Mouse (Mus musculus): ENCODE data around the gene Olfr1240. TPM values are rescaled to one million over a fixed set of nuclear protein-coding genes. Genes with fewer than 3 reads are reported as not detected.

Olfr1240 gene
- not detected in 2 replicates for polyA plus RNA-seq (2014; fragmentation: Nextera tagmentation; extraction: Ambion mirVana)

- H3K27ac ChIP-seq (replicated peaks; ENCODE audit: low read depth, low read length), result no peak within 1 kb of the TSS
- no peak within 1 kb of the TSS for H3K9ac ChIP-seq (ENCODE audit: low read length)
- no peak for DNase-seq (ENCODE audit: low spot score)
- H3K9me3 ChIP-seq (ENCODE audit: control insufficient read depth, low read length), result no peaks in the 10 kb centered on the region
- no peak within 1 kb of the TSS for H3K4me2 ChIP-seq (ENCODE audit: low read depth, severe bottlenecking)
- WGBS, result 78% methylated on average over 3 of the region's 3 CpGs
- ATAC-seq (ENCODE audit: insufficient number of reproducible peaks, low FRiP score, low TSS enrichment, low read depth), result no peak
- no peaks in the 10 kb centered on the region for H3K36me3 ChIP-seq (ENCODE audit: control insufficient read depth, insufficient read depth, low read length)
- no peaks in the 10 kb centered on the region for H3K27me3 ChIP-seq (ENCODE audit: control insufficient read depth, insufficient read depth, low read length)
- no peaks in the 10 kb centered on the region for H3K4me1 ChIP-seq (ENCODE audit: control insufficient read depth, insufficient read depth, low read length)
- H3K4me3 ChIP-seq (ENCODE audit: low read depth, low read length), result no peak within 1 kb of the TSS
Measured at GRCm38 (mm10) chr2:89442900-89443299, at the start of gene Olfr1240. Gene Olfr1240 (minus strand): TSS chr2:89443000.

GRCm38 (mm10) chr2:89487026-89487425 is 44.2 kb upstream of the Olfr1240 start, which contains the start of gene Olfr1241:
Gene Olfr1241 (minus strand): TSS chr2:89487126.
- Histone ChIP-seq H3K9me3 (ENCODE audit: control insufficient read depth, low read length) (no peaks in the 10 kb centered on the region), H3K27me3 (ENCODE audit: control insufficient read depth, insufficient read depth, low read length) (no peaks in the 10 kb centered on the region), H3K27ac (replicated peaks; ENCODE audit: low read depth, low read length) (no peak within 1 kb of the TSS), H3K4me1 (ENCODE audit: control insufficient read depth, insufficient read depth, low read length) (no peaks in the 10 kb centered on the region), H3K4me3 (ENCODE audit: low read depth, low read length) (no peak within 1 kb of the TSS), H3K4me2 (ENCODE audit: low read depth, severe bottlenecking) (no peak within 1 kb of the TSS), H3K36me3 (ENCODE audit: control insufficient read depth, insufficient read depth, low read length) (no peaks in the 10 kb centered on the region), H3K9ac (ENCODE audit: low read length) (no peak within 1 kb of the TSS)
- ATAC-seq (ENCODE audit: insufficient number of reproducible peaks, low FRiP score, low TSS enrichment, low read depth) (no peak), DNase-seq (ENCODE audit: low spot score) (no peak)

DNA sequence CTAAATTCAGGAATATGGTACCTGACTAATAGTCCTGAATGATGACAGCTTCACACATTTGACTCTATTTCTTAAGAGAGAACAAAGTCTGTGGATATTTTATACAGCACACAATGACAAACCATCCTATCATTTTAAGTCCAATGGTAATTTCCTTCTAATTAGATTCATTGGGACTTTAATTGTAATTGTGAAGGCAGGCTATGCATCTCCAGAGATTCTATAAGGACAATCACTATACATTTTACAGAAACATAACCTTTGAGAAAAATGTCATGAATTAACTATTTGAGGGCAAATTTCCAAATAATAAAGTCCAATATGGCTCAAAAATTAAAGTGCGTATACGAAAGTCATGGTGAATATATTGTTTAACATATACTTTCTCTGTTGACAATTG is 22.5 kb downstream of the Olfr1240 start, which contains the start of gene Olfr1239:
Gene Olfr1239, minus strand, starts transcription at position 101 of the 400 bp plus-strand sequence.
- Histone ChIP-seq H3K4me3 (ENCODE audit: low read depth, low read length) (no peak within 1 kb of the TSS), H3K4me1 (ENCODE audit: control insufficient read depth, insufficient read depth, low read length) (no peaks in the 10 kb centered on the region), H3K27me3 (ENCODE audit: control insufficient read depth, insufficient read depth, low read length) (no peaks in the 10 kb centered on the region), H3K9me3 (ENCODE audit: control insufficient read depth, low read length) (no peaks in the 10 kb centered on the region), H3K9ac (ENCODE audit: low read length) (no peak within 1 kb of the TSS), H3K4me2 (ENCODE audit: low read depth, severe bottlenecking) (no peak within 1 kb of the TSS), H3K27ac (replicated peaks; ENCODE audit: low read depth, low read length) (no peak within 1 kb of the TSS), H3K36me3 (ENCODE audit: control insufficient read depth, insufficient read depth, low read length) (no peaks in the 10 kb centered on the region)
- DNase-seq (ENCODE audit: low spot score) (no peak), ATAC-seq (ENCODE audit: insufficient number of reproducible peaks, low FRiP score, low TSS enrichment, low read depth) (no peak)
- WGBS, result 97% methylated on average over 2 of the region's 2 CpGs

DNA sequence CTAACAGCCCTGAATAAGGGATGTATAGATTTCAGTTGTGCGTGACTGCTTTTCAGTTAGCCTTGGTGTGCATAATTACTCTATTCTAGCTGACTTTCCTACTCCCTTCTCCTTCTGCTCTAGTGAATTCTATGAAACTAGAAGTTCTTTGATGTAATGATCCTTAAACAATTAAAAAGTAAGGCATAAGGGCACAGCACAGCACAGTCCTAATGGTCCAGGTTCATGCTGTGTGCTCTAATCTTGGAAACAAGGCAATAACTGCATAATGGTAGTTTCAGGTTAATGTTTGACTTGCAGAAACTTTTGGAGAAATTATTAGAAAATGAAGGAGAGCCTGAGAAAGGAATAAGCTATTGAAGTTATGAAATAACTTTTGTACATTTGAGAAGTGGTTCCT is 28.2 kb downstream of the Olfr1240 start:
- H3K4me3 ChIP-seq (ENCODE audit: low read depth, low read length), result no peak overlapping the region
- H3K27me3 ChIP-seq (ENCODE audit: control insufficient read depth, insufficient read depth, low read length), result no peaks in the 10 kb centered on the region
- H3K9ac ChIP-seq (ENCODE audit: low read length), result no peak overlapping the region
- WGBS, result 90% methylated on average over 1 of the region's 1 CpGs
- H3K27ac ChIP-seq (replicated peaks; ENCODE audit: low read depth, low read length), result no peak overlapping the region
- no peaks in the 10 kb centered on the region for H3K4me1 ChIP-seq (ENCODE audit: control insufficient read depth, insufficient read depth, low read length)
- ATAC-seq (ENCODE audit: insufficient number of reproducible peaks, low FRiP score, low TSS enrichment, low read depth) (no peak), DNase-seq (ENCODE audit: low spot score) (no peak)
- no peaks in the 10 kb centered on the region for H3K36me3 ChIP-seq (ENCODE audit: control insufficient read depth, insufficient read depth, low read length)
- no peak overlapping the region for H3K4me2 ChIP-seq (ENCODE audit: low read depth, severe bottlenecking)
- H3K9me3 ChIP-seq (ENCODE audit: control insufficient read depth, low read length), result no peaks in the 10 kb centered on the region

DNA sequence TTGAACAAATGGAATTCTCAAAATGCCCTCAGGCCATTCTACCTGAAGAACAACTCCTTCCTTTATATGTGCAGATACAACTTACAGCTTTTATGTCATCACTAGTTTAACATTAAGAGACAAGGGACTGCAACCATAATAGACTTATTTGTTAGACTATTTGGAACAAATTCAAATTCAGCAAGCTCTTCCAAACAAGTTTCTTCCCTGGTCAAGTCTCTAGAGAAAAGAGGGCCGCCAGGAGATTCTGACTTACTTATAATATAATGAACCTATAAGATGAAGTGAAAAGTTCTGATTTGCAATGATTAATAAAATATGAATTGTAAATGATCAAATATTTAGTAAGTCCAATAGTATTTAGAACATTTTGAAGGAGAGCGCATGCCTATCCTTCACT is 33.2 kb downstream of the Olfr1240 start, which contains the start of gene Olfr1238:
Gene Olfr1238, minus strand, starts transcription at position 101 of the 400 bp plus-strand sequence.
- Histone ChIP-seq H3K9ac (ENCODE audit: low read length) (no peak within 1 kb of the TSS), H3K4me2 (ENCODE audit: low read depth, severe bottlenecking) (no peak within 1 kb of the TSS), H3K9me3 (ENCODE audit: control insufficient read depth, low read length) (no peaks in the 10 kb centered on the region), H3K36me3 (ENCODE audit: control insufficient read depth, insufficient read depth, low read length) (no peaks in the 10 kb centered on the region), H3K4me1 (ENCODE audit: control insufficient read depth, insufficient read depth, low read length) (no peaks in the 10 kb centered on the region), H3K4me3 (ENCODE audit: low read depth, low read length) (no peak within 1 kb of the TSS), H3K27me3 (ENCODE audit: control insufficient read depth, insufficient read depth, low read length) (no peaks in the 10 kb centered on the region), H3K27ac (replicated peaks; ENCODE audit: low read depth, low read length) (no peak within 1 kb of the TSS)
- DNase-seq (ENCODE audit: low spot score) (no peak), ATAC-seq (ENCODE audit: insufficient number of reproducible peaks, low FRiP score, low TSS enrichment, low read depth) (no peak)
- 91% methylated on average over 2 of the region's 2 CpGs for WGBS

- ATAC-seq (ENCODE audit: insufficient number of reproducible peaks, low FRiP score, low TSS enrichment, low read depth), result no peak
- no peaks in the 10 kb centered on the region for H3K4me1 ChIP-seq (ENCODE audit: control insufficient read depth, insufficient read depth, low read length)
- no peak overlapping the region for H3K27ac ChIP-seq (replicated peaks; ENCODE audit: low read depth, low read length)
- no peaks in the 10 kb centered on the region for H3K27me3 ChIP-seq (ENCODE audit: control insufficient read depth, insufficient read depth, low read length)
- H3K4me3 ChIP-seq (ENCODE audit: low read depth, low read length), result no peak overlapping the region
- WGBS, result 82% methylated on average over 1 of the region's 1 CpGs
- H3K9me3 ChIP-seq (ENCODE audit: control insufficient read depth, low read length), result no peaks in the 10 kb centered on the region
- no peak overlapping the region for H3K9ac ChIP-seq (ENCODE audit: low read length)
- H3K36me3 ChIP-seq (ENCODE audit: control insufficient read depth, insufficient read depth, low read length), result no peaks in the 10 kb centered on the region
- H3K4me2 ChIP-seq (ENCODE audit: low read depth, severe bottlenecking), result no peak overlapping the region
- no peak for DNase-seq (ENCODE audit: low spot score)
Measured at GRCm38 (mm10) chr2:89400882-89401281, 41.9 kb downstream of the Olfr1240 start.

Other genes with a start within 250 kb of the Olfr1240 start
- not detected in 2 replicates for gene Olfr1226, start 243.0 kb downstream of the Olfr1240 start, polyA plus RNA-seq (2014; fragmentation: Nextera tagmentation; extraction: Ambion mirVana)
- not detected in 2 replicates for gene Olfr1228, start 188.9 kb downstream of the Olfr1240 start, polyA plus RNA-seq (2014; fragmentation: Nextera tagmentation; extraction: Ambion mirVana)
- gene Olfr1229, start 155.0 kb downstream of the Olfr1240 start, polyA plus RNA-seq (2014; fragmentation: Nextera tagmentation; extraction: Ambion mirVana), result not detected in 2 replicates
- not detected in 2 replicates for gene Olfr1230, start 145.7 kb downstream of the Olfr1240 start, polyA plus RNA-seq (2014; fragmentation: Nextera tagmentation; extraction: Ambion mirVana)
- gene Olfr1231, start 135.9 kb downstream of the Olfr1240 start, polyA plus RNA-seq (2014; fragmentation: Nextera tagmentation; extraction: Ambion mirVana), result not detected in 2 replicates
- not detected in 2 replicates for gene Olfr1232, start 113.3 kb downstream of the Olfr1240 start, polyA plus RNA-seq (2014; fragmentation: Nextera tagmentation; extraction: Ambion mirVana)
- not detected in 2 replicates for gene Olfr1233, start 100.6 kb downstream of the Olfr1240 start, polyA plus RNA-seq (2014; fragmentation: Nextera tagmentation; extraction: Ambion mirVana)
- gene Olfr1234, start 78.1 kb downstream of the Olfr1240 start, polyA plus RNA-seq (2014; fragmentation: Nextera tagmentation; extraction: Ambion mirVana), result not detected in 2 replicates
- not detected in 2 replicates for gene Olfr1238, start 33.3 kb downstream of the Olfr1240 start, polyA plus RNA-seq (2014; fragmentation: Nextera tagmentation; extraction: Ambion mirVana)
- not detected in 2 replicates for gene Olfr1239, start 22.6 kb downstream of the Olfr1240 start, polyA plus RNA-seq (2014; fragmentation: Nextera tagmentation; extraction: Ambion mirVana)
- gene Olfr1241, start 44.1 kb upstream of the Olfr1240 start, polyA plus RNA-seq (2014; fragmentation: Nextera tagmentation; extraction: Ambion mirVana), result not detected in 2 replicates
- gene Olfr1242, start 55.3 kb upstream of the Olfr1240 start, polyA plus RNA-seq (2014; fragmentation: Nextera tagmentation; extraction: Ambion mirVana), result not detected in 2 replicates
- not detected in 2 replicates for gene Olfr1243, start 88.5 kb upstream of the Olfr1240 start, polyA plus RNA-seq (2014; fragmentation: Nextera tagmentation; extraction: Ambion mirVana)
- gene Olfr1245, start 135.4 kb upstream of the Olfr1240 start, polyA plus RNA-seq (2014; fragmentation: Nextera tagmentation; extraction: Ambion mirVana), result not detected in 2 replicates
- not detected in 2 replicates for gene Olfr1246, start 150.2 kb upstream of the Olfr1240 start, polyA plus RNA-seq (2014; fragmentation: Nextera tagmentation; extraction: Ambion mirVana)
- gene Olfr1247, start 171.1 kb upstream of the Olfr1240 start, polyA plus RNA-seq (2014; fragmentation: Nextera tagmentation; extraction: Ambion mirVana), result not detected in 2 replicates
- gene Olfr1248, start 175.2 kb upstream of the Olfr1240 start, polyA plus RNA-seq (2014; fragmentation: Nextera tagmentation; extraction: Ambion mirVana), result not detected in 2 replicates
- gene Olfr1249, start 192.0 kb upstream of the Olfr1240 start, polyA plus RNA-seq (2014; fragmentation: Nextera tagmentation; extraction: Ambion mirVana), result not detected in 2 replicates
- gene Olfr1250, start 218.5 kb upstream of the Olfr1240 start, polyA plus RNA-seq (2014; fragmentation: Nextera tagmentation; extraction: Ambion mirVana), result not detected in 2 replicates
- gene Olfr1251, start 228.9 kb upstream of the Olfr1240 start, polyA plus RNA-seq (2014; fragmentation: Nextera tagmentation; extraction: Ambion mirVana), result not detected in 2 replicates

All from limb, embryonic 11.5 days (tissue).